Mouse (Mus musculus): ENCODE measurements at regions not wholly inside any gene's neighbourhood (a gene's known extent, or its start where the extent isn't known, plus 50 kb on each side); places are given as distances from the start of the nearest gene placed in this dataset.
"Not testable (repeated sequence)": the region's sequence is repeated elsewhere in the genome, so short reads cannot be mapped to it uniquely, and the experiment has no call there.

DNA sequence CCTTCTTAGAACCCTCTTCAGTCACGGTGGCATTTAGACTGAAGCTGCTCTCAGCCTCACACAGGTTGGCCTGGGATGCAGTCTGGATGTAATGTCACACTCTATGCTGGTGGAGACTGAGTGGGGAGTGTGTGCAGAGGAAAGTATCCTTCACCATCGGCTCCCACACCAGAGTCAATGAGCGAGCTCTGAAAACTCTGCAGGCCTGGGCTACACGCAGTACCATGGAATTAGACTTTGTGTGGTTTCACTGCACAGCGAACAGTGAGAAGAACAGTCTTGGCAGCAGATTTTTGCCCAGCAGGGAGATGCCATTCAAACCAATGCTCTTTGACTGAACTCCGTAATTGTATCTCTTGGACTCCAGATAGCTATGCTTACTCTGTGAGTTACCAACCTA is 142.8 kb upstream of the Gadl1 start:
- DNase-seq (ENCODE audit: low read depth in 2 of 2, low spot score in 2 of 2): no peak

DNA sequence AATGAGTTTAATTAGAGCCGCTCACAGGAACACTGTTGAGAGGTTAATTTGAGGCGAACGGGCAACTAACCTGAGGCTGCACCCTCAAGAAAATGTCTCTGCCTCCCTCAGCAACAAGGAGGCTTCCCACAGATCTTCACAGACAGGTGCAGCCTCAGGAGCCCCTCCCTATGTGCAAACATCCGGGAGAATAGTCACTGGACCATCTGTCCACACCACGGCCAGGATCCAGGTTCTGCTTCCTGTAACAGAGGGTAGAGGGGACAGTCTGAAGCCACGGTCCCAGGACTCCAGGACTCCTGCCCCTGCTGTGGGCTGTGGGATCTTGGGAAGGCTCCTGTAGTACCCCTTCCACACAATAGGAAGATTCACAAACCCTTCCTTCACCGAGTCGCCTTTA is 134.1 kb upstream of the Gadl1 start:
- DNase-seq (ENCODE audit: low read depth in 2 of 2, low spot score in 2 of 2): no peak

GRCm38 (mm10) chr9:115775858-115776257 is 133.4 kb upstream of the Gadl1 start:
- DNase-seq (ENCODE audit: low read depth in 2 of 2, low spot score in 2 of 2): no peak

- peak in 1 of 2 experiments; percentile 3 for DNase-seq (ENCODE audit: low read depth in 2 of 2, low spot score in 2 of 2)
Measured at GRCm38 (mm10) chr9:115777097-115777864, 132.0 kb upstream of the Gadl1 start.

GRCm38 (mm10) chr9:115778862-115779261 is 130.4 kb upstream of the Gadl1 start:
- no peak for DNase-seq (ENCODE audit: low read depth in 2 of 2, low spot score in 2 of 2)

- DNase-seq (ENCODE audit: low read depth in 2 of 2, low spot score in 2 of 2): no peak
Measured at GRCm38 (mm10) chr9:115799330-115799729, 109.9 kb upstream of the Gadl1 start.

DNA sequence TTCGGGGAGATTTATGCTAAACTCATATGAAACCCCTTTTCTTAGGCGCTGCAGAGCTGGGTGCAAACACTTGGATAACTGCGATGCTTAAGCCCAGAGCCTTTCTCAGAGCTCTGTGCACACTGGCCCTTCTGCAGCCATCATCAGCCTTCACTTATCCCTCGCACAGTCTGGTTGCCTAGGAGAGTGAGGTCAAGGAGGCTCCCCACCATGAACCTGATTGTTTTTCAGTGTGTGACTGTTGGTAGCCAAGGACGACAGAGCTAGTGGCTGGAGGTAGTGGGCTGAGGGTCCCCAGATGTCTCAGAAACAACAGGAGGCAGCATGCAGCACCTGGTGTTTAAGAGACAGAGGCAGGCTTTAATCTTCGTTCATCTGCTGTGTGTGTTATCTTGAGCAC is 108.6 kb upstream of the Gadl1 start:
- no peak for DNase-seq (ENCODE audit: low read depth in 2 of 2, low spot score in 2 of 2)

DNA sequence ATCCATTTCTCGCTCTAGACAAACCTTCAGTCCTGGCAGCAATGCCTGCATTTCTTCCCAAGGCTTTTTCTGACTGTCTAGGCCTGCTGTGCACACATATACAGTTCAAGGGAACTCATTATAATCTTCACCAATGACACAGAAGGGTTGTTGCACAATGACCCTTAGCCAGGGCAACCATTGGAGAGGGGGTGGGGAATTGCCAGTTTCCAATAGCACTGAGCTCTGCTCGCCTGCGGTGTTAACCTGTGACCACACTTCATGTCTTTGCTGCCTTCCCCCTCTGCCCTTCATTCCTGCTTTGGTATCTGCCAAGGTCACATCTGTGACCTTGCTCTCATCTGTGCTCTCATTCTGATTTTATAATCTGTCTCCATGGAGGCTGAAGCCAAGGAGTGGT is 106.2 kb upstream of the Gadl1 start:
- no peak for DNase-seq (ENCODE audit: low read depth in 2 of 2, low spot score in 2 of 2)

GRCm38 (mm10) chr9:115805224-115805623 is 104.0 kb upstream of the Gadl1 start:
- DNase-seq (ENCODE audit: low read depth in 2 of 2, low spot score in 2 of 2): no peak

DNA sequence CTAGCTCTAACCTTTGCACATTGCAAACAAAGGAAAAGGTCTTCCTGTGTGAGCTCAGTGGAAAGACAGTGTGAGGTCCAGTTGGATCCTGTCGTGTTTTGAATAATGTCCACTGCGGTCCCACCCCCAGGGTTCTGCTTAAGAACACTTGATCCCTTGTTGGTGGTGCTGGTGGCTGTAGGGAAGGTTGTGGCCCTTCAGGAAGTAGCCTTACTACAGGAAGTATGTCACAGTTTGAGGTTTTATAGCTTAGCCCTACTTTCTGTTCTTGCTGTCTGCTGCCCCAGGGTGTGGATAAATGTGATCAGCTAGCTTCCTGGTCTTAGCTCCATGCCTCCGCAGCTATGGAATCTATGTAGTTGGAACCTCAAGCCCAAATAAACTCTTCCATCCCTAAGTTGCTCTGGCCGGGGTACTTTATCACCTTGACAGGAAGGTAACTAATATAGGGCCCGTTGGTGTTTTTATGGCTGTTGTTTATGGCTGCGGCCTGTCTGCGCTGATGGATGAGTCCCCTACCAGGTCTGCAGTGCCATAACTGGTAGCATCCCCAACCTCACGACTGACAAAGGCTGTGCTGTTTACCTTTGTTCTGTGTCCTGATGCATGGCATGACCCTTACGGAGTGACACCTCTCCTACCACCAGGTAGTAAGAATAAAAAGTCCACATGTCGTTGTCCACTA is 103.1 kb upstream of the Gadl1 start:
- no peak for DNase-seq (ENCODE audit: low read depth in 2 of 2, low spot score in 2 of 2)

- no peak for DNase-seq (ENCODE audit: low read depth in 2 of 2, low spot score in 2 of 2)
Measured at GRCm38 (mm10) chr9:115840186-115840585, 69.1 kb upstream of the Gadl1 start.

- no peak for DNase-seq (ENCODE audit: low read depth in 2 of 2, low spot score in 2 of 2)
Measured at GRCm38 (mm10) chr9:115840791-115841190, 68.5 kb upstream of the Gadl1 start.

DNA sequence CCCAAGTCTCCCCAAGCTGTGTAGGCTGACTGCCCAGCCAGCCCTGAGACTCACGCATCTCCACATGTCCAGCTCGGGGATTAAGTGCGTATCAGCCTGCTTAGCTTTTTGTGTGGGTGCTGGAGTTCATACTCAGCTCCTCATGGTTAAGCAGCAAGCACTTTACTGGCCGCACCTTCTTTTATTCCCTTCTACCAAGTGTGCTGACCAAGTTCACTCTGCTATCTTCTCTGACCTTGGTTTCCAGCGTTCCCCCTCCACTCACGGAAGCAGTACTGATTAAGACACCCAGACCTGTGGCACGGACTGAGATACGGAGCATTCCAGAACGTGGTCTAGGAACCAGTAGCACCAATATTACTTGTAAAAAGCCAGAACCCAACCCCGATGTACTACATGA is 67.6 kb upstream of the Gadl1 start:
- DNase-seq (ENCODE audit: low read depth in 2 of 2, low spot score in 2 of 2): no peak

DNA sequence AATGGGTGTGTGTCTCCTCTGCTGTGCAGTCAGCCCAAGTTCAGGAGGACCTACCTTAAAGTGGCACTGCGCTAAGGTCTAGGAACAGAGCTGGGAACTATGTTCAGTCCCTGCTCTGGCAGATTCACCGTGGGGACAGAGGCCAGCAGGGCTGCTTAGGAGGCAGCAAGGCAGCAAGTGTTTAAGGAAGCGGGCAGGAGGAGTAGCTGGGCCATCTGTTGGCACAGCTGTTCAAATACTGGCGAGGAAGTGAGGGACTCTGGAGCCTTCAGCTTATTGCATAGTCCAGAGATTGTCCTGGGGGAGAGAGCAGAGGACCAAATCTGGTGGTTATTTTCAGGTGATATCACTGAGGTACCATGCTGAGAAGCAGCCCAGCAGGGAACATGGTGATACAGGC is 64.9 kb upstream of the Gadl1 start:
- DNase-seq (ENCODE audit: low read depth in 2 of 2, low spot score in 2 of 2): no peak

GRCm38 (mm10) chr9:115845091-115845490 is 64.2 kb upstream of the Gadl1 start:
- no peak for DNase-seq (ENCODE audit: low read depth in 2 of 2, low spot score in 2 of 2)

DNA sequence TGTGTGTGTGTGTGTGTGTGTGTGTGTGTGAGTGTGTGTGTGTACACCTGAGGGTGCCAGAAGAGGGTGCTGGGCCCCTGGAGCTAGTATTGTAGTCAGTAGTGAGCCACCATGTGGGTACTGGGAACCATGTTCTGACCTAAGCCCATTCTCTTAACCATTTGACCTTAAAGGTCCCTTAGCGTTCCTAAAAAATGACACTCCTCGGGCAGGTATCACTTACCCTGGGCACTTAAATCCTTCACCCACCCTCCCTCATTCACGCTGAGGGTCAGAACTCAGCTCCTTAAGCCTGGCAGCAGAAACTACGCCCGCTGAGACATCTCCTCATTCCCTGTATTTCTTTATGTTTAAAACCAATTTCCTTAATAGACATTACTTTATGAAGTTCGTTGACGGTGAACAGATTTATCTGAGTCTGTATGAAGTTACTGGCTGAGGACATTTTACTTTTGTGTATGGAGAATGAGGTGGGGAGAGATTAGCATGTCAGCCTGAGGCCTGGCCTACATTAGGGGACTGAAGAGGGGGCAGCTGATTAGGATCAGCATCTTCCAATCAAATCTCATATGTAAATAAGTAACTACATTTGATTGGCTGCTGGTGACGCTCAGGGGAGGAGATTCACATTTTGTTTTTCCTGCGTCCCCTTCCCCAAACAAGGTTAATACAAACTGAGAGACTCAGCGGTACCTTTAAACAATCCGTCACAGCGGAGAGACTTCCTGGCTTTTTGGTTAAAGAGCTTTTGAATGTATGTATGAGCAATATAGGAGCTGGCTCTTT is 61.8 kb upstream of the Gadl1 start:
- DNase-seq (ENCODE audit: low read depth in 2 of 2, low spot score in 2 of 2): no peak

GRCm38 (mm10) chr9:115853210-115853842 is 55.9 kb upstream of the Gadl1 start:
- DNase-seq (ENCODE audit: low read depth in 2 of 2, low spot score in 2 of 2): not testable (repeated sequence)

GRCm38 (mm10) chr9:115857301-115857700 is 52.0 kb upstream of the Gadl1 start:
- no peak for DNase-seq (ENCODE audit: low read depth in 2 of 2, low spot score in 2 of 2)

- no peak for DNase-seq (ENCODE audit: low read depth in 2 of 2, low spot score in 2 of 2)
Measured at GRCm38 (mm10) chr9:115858848-115859247, 50.4 kb upstream of the Gadl1 start.
